25 mouse cellular contexts compared by ENCODE assay signal in the genomic region with DNA sequence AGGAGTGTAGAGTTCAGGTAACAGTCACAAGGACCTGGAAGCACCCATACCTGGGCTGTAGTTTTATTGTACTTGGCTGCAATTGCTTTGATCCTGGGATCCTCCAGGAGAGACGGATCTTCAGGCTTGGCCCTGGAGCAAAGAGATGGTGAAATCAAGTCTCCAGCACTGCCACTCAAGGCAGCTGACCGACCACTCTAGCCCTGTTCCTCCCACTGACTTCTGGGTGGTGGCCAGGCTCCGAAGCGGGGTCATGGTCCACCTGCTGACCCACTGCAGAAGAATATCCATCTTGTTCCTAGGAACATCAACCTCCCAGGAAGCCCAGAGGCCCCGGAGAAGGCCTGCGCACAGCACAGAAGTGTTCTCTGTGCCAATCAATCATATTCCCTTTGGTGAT. TPM values are rescaled to one million over a fixed set of nuclear protein-coding genes. Genes with fewer than 3 reads are reported as not detected.
DNase-seq lines count a peak whose midpoint lies in the region; ATAC-seq and TF ChIP-seq lines count a peak whose summit lies in the region.
"Had no signal": no experiment of that assay in that cellular context is flagged by ENCODE, and none has a peak within 500 bp of the region (broad histone marks: within the 10 kb centered on the region; RNA-seq: fewer than 3 reads in every experiment).

No protein-coding gene starts in this region.

- no peak overlapping the region for H3K4me3 ChIP-seq in lung, adult 2 months (replicated peaks; ENCODE audit: extremely low read depth, low read depth, low read length)
- H3K4me3 ChIP-seq in liver, embryonic 12.5 days: no peak overlapping the region
- no peak overlapping the region for H3K4me3 ChIP-seq in left cerebral cortex, adult 2 months
- H3K4me3 ChIP-seq: embryonic facial prominence, embryonic 12.5 days; embryonic facial prominence, embryonic 15.5 days; gastrocnemius, adult 2 months; heart, embryonic 10.5 days; heart, embryonic 13.5 days had no signal

- peaks cover 65% of the 10 kb centered on the region for H3K36me3 ChIP-seq in liver, embryonic 12.5 days

- peaks cover 11% of the 10 kb centered on the region for H3K4me1 ChIP-seq in lung, adult 2 months (ENCODE audit: control insufficient read depth, insufficient read depth, low read length)
- H3K4me1 ChIP-seq in liver, embryonic 12.5 days: no peaks in the 10 kb centered on the region; the same call in 1 of the 2 replicates
- H3K4me1 ChIP-seq: embryonic facial prominence, embryonic 12.5 days had no signal

- no peak overlapping the region for H3K27ac ChIP-seq in liver, embryonic 12.5 days
- no peak overlapping the region for H3K27ac ChIP-seq in left cerebral cortex, adult 2 months
- H3K27ac ChIP-seq: embryonic facial prominence, embryonic 12.5 days; embryonic facial prominence, embryonic 15.5 days; gastrocnemius, adult 2 months; heart, embryonic 10.5 days; heart, embryonic 13.5 days; hindbrain, embryonic 14.5 days had no signal

- H3K27me3 ChIP-seq in liver, embryonic 12.5 days (replicated peaks): no peaks in the 10 kb centered on the region
- H3K27me3 ChIP-seq: embryonic facial prominence, embryonic 12.5 days; embryonic facial prominence, embryonic 15.5 days; heart, embryonic 13.5 days; Patski had no signal

- WGBS in lung, adult 2 months: 83% methylated on average over 6 of the region's 6 CpGs
- WGBS in liver, embryonic 12.5 days (ENCODE audit: insufficient replicate concordance): 78% methylated on average over 6 of the region's 6 CpGs

- intact Hi-C loops in left cerebral cortex, adult 2 months (cut with DNase I): no loop called here

- no peak for TF ChIP-seq POLR2A in lung, adult 2 months (IDR thresholded peaks at IDR 0.05; ENCODE audit: borderline replicate concordance, extremely low read depth, low read depth, low read length)

- peak; percentile 68 for DNase-seq in heart, adult 11 months
- no peak for DNase-seq in heart, adult 9 months (ENCODE audit: low spot score in 2 of 2)
- DNase-seq in lung, adult 18-20 months: peak; percentile 21 to 42
- no peak for DNase-seq in lung, adult 2 months
- DNase-seq in lung, postnatal 10 days: peak; percentile 22
- DNase-seq in lung, postnatal 36 days: peak; percentile 51
- no peak for DNase-seq in left cerebral cortex, adult 2 months (ENCODE audit: extremely low spot score in 1 of 2, low spot score in 2 of 2)
- DNase-seq: cerebellum, adult 18-20 months; cerebellum, adult 9-10 months; cerebellum, postnatal 14 days; forebrain, postnatal 0 days; gastrocnemius, adult 2 months; gastrocnemius, postnatal 14 days; heart, adult 18-20 months; heart, postnatal 14 days; heart, postnatal 4 days had no signal

- H3K4me2 ChIP-seq in liver, embryonic 12.5 days: no peak overlapping the region
- H3K4me2 ChIP-seq: embryonic facial prominence, embryonic 12.5 days; embryonic facial prominence, embryonic 15.5 days; heart, embryonic 13.5 days; hindbrain, embryonic 14.5 days had no signal

- no peak overlapping the region for H3K9ac ChIP-seq in liver, embryonic 12.5 days
- H3K9ac ChIP-seq: embryonic facial prominence, embryonic 12.5 days; embryonic facial prominence, embryonic 15.5 days; forebrain, postnatal 0 days; heart, embryonic 13.5 days; hindbrain, embryonic 14.5 days had no signal

- H3K9me3 ChIP-seq in liver, embryonic 12.5 days (replicated peaks): no peaks in the 10 kb centered on the region
- H3K9me3 ChIP-seq: embryonic facial prominence, embryonic 12.5 days; embryonic facial prominence, embryonic 15.5 days; heart, embryonic 10.5 days; heart, embryonic 13.5 days had no signal

- no peak for ATAC-seq in liver, embryonic 12.5 days
- ATAC-seq: forebrain, embryonic 14.5 days; forebrain, postnatal 0 days; Patski had no signal

- TF ChIP-seq CTCF in lung, adult 2 months (IDR thresholded peaks at IDR 0.05; ENCODE audit: insufficient read depth, low read length): no peak
- no peak for TF ChIP-seq CTCF in left cerebral cortex, adult 2 months (IDR thresholded peaks at IDR 0.05)

RNA-seq across cellular contexts. Expression of a gene that starts 7.8 kb away (rescaled TPM):
- 129 and 153 TPM in 2 replicates for polyA plus RNA-seq in lung, adult 2 months (2012; rRNA removed)
- 74.0 and 85.0 TPM in 2 replicates for polyA plus RNA-seq in liver, embryonic 12.5 days (2016; fragmentation: Nextera tagmentation; extraction: Ambion mirVana)
- total RNA-seq in left cerebral cortex, adult 2 months (2021): 10 to 100 TPM; 43.1 to 43.4 TPM

RNA-seq across cellular contexts. Expression of a gene that starts 44.4 kb away (rescaled TPM):
- polyA plus RNA-seq in lung, adult 2 months (2012; rRNA removed): 9.1 and 13.8 TPM in 2 replicates
- 6.8 and 8.3 TPM in 2 replicates for polyA plus RNA-seq in liver, embryonic 12.5 days (2016; fragmentation: Nextera tagmentation; extraction: Ambion mirVana)
- total RNA-seq in left cerebral cortex, adult 2 months (2021): under 1 TPM; 0.26 to 0.68 TPM
- total RNA-seq: common myeloid progenitor, adult 5-6 weeks had no signal

Comparison
In these comparisons a context has a peak if more than half of its experiments do, and no peak if none do; other contexts are left out.
1. DNase-seq: peak in heart, adult 11 months (single experiment), lung, adult 18-20 months (2 of 2), lung, postnatal 10 days (single experiment) and lung, postnatal 36 days (single experiment); none in heart, adult 9 months (0 of 2), lung, adult 2 months (single experiment) and left cerebral cortex, adult 2 months (0 of 2).